Mouse (Mus musculus): Measurements from ENCODE around the gene Smim15.

Smim15 gene

DNA sequence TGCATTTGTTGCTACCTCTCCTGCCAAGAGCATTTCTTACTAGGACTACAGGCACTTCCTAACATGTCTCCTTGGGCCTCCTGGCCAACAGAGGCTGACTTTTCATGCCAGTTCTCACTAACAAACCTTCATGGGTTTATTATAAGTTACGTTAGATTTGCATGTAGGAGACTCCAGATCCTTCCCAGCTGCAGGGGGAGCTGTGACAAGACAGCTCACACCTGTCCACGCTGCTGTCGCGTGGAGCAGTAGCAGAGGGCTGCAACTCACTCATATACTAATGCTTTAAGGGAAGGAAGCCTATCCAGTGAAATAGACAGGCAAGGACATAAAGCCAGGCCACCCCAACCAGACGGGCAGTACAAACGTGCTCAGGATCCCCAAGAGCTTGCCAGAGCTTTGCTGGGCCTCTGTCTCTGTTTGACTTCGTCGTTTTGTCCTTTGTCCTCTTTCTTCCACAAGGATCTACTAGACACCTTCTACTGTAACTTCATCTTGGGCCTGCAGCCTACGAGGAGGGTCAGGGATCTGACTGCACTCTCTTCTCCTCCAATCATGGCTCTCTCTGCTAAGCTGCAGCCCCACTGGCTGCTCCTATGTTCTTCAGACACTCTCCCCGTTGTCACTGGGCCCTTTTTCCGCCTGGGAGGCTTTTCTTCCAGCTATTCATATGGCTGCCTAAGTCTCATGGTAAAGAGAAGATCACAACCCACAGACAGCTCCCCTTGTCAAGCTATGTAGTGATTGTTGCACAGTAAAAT lies 19.3 kb downstream of the Smim15 start:
- DNase-seq (ENCODE audit: low spot score): no peak

GRCm38 (mm10) chr13:108064331-108064730 lies 20.1 kb downstream of the Smim15 start:
- no peak for DNase-seq (ENCODE audit: low spot score)

DNA sequence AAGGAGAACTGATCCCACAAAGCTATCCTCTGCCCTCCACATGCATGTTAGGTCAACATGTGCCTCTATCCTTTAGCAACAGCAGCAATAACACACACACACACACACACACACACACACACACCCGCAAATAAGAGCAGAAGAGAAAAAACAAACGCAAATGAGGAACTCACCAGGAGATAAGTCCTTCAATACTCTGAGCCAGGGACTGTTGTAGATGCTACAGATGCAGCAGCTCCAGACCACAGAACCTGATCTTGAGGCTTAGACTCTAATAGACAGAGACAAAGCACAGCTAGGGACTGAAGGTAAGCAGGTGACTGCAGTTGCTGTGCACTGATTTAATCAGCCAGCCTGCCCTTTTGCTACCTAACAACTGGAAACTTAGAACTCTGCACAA lies 21.8 kb downstream of the Smim15 start:
- DNase-seq (ENCODE audit: low spot score): no peak

DNA sequence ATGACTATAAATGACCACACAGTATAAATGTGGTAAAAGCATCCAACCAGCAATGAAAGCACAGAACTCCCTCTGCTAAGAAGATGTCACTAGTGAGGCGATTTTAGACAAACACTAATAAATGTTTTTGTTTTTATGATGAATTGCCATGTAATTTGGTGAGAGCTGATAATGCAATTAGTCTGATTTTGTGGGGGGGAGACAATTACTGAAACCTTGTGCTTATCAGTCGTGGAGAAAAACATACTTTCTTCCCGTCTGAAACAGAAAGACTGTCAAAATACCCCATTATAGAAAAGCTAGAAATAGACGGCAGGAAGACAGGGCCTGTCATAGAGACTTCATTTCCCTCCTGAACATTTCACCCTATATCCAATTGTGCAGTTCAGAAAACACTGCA lies 24.9 kb downstream of the Smim15 start:
- DNase-seq (ENCODE audit: low spot score): no peak

DNA sequence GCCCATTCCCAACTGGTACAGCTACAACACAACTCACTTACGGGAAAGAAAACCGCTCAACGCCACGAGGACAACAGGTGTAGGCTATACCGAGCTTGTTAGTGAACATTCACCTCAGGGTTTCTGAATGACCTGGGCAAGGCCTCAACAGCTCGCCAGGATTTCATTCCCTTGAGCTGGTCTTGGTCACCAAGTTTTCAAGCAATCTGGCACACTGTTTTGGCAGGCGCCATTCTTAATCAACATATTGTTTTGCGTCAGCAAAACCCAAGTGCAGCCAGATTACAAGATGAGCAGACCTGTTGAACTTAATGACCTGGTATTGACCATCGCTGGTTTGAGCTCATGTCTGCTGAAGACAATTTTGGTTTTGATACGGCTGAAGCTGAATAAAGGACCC lies 25.9 kb downstream of the Smim15 start:
- no peak for DNase-seq (ENCODE audit: low spot score)

DNA sequence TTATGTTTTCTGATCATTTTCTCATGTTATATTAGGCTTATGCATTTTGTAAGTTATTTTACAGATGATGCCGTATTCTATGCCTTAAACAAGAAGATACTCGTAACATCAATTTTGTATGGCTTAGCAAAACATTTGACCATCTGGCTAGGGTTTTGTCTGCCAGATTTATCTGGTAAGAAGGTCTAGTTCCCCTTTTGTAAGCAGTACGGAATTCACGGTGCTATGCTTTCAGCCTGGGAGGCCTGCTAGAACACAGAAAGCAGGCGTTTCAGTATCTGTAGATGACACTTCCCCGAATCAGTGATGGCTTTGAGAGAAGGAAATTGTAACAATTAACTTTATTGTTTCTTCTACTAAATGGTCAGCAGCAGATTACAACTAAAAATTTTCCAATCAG lies 33.2 kb downstream of the Smim15 start:
- DNase-seq (ENCODE audit: low spot score): no peak

DNA sequence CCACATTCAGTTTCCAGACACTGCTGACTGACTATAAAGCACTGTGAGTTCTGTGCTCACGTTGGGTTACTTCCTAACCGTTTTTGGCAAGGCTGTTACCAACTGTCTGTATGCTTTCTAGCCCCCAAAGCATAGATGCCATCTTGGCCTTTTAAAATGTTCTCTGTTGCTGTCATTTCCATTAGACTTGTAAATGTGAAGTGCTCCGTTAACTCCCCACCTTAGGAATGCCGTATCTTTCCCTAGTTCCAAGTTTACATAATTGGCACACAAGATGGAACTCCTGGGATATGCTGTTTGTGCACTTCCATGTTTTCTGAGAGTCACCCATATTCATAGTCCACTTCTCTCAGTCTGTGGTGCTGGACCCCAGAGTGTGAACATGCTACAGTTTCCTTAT lies 33.7 kb downstream of the Smim15 start:
- DNase-seq (ENCODE audit: low spot score): no peak

GRCm38 (mm10) chr13:108084086-108084485 lies 39.8 kb downstream of the Smim15 start:
- no peak for DNase-seq (ENCODE audit: low spot score)

DNA sequence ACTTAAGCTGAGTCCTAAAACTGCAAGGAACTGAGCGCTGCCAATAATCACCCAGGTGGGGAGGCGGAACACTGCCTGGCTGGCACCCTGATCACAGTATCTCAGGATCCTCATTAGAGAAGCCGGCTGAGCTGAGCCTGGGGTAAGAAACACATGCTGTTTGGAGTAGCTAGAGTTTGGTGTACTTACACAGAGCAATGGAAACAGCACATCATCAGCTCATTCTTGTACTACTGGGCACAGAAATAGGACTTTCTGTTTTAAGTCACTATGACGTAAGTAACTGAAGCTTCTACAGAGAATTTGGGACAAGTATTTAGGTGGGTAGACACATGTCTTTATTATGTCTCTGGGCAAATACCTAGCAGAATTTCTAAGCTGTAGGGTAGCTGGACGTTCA lies 41.8 kb downstream of the Smim15 start:
- no peak for DNase-seq (ENCODE audit: low spot score)

DNA sequence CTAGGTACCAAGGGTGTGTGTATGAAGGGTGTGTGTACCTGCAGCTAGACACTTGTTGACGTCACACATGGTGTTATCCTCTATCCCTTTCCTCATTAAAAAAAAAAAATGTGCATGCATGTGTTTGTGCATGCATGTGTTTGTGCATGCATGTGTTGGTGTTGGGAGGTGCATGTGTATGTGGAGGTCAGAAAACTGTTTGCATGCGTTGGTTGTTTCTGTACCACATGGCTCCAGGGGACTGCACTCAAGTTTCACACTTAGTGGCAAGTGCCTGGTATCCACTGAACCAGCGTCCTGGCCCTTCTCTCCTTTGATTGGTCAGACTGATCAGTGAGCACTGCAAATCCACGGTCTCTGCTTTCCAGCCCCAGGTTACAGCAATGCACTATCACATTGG lies 42.5 kb downstream of the Smim15 start:
- no peak for DNase-seq (ENCODE audit: low spot score)

DNA sequence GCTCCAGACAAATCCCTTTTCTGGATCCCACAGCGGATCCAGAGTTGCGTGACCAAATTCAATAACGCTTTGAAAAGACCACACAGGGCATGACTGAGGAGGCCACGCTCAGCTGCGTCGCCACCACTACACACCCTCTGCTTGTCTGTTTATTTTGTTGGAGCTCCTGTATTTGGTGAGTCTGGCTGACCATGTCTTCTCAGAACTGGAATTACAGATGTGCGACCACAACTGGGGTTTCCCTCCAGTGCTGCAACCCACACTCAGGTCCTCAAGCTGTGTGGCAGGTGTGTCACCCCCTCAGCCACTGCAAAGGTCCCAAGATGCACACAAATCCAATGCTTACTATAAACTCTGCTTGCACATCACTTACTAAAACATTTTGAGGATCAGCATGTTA lies 48.0 kb downstream of the Smim15 start:
- DNase-seq (ENCODE audit: low spot score): no peak

DNA sequence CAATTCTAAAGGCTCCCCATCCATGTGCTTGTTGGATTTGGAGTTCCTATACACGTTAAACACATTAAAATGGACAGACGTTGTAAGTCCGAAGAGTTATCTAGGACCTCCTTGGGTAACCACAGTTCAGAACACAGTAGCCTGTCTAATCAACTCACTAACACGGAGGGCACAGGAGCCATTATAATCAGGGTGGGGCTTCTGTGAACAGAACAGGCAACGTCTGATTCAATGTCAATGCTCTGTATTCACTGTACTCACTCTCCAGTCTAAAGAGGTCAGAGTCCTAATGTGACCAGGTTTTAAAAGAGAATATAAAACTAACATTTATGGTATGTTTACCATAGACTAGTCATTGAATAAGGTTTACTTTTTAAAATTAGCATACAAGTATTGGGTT lies 50.4 kb downstream of the Smim15 start:
- DNase-seq (ENCODE audit: low spot score): no peak

GRCm38 (mm10) chr13:108095617-108096016 lies 51.4 kb downstream of the Smim15 start:
- DNase-seq (ENCODE audit: low spot score): no peak

DNA sequence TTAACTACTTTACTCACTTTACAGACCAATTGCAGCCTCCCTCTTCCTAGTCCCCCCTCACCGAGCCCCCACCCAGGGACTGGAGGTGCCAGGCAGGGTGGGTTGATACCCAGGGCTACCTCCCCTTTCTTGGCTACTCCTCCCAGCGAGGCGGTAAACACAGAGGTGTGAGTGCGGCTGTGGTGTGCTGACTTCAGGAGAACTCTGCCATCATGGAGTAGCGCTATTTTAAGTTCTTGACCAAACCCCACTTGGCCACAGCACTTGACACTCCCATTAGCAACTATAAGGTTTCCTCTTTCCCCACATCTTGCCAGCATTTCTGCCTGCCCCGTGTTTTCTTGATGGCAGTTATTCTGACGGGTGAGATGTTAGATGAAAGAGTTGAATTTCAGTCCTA lies 52.2 kb downstream of the Smim15 start:
- DNase-seq (ENCODE audit: low spot score): no peak
